ENCODE assay signal across 12 mouse cellular contexts in the genomic region with DNA sequence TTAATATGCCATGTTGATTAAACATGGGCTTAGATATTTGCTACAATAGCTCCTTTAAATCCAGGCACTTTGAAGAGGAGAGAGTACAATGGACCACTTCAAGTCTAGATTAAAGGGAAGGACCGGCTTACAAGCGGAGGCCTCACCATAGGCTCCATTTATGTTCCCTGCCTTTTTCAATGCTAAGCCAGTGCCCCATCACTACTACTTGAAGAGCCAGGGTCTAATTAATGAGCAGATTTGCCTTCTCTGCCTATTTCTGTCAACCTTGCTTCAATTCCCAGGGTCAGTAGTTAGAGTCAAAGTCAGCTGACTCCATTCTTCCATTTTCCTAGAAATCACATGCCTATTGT.
DNase-seq lines count a peak whose midpoint lies in the region; ATAC-seq and TF ChIP-seq lines count a peak whose summit lies in the region.
"Had no signal": no experiment of that assay in that cellular context is flagged by ENCODE, and none has a peak within 500 bp of the region (broad histone marks: within the 10 kb centered on the region; RNA-seq: fewer than 3 reads in every experiment).

No protein-coding gene starts in this region.

- no peak for DNase-seq in lung, postnatal 4 days
- DNase-seq in hindbrain, postnatal 0 days (ENCODE audit: low spot score) = no peak
- DNase-seq in left cerebral cortex, adult 2 months (ENCODE audit: extremely low spot score in 1 of 2, low spot score in 2 of 2) = no peak
- no peak for DNase-seq in urinary bladder, postnatal 25 days (ENCODE audit: low spot score)
- DNase-seq: cerebellum, postnatal 25 days; kidney, adult 2 months; liver; thymus, postnatal 25 days had no signal

- WGBS in lung, embryonic 16.5 days = 78% methylated on average over 2 of the region's 2 CpGs
- WGBS in forebrain, embryonic 15.5 days = 9% methylated on average over 2 of the region's 2 CpGs
- 42% methylated on average over 2 of the region's 2 CpGs for WGBS in hindbrain, postnatal 0 days
- 29% methylated on average over 2 of the region's 2 CpGs for WGBS in neural tube, embryonic 13.5 days

- no peaks in the 10 kb centered on the region for H3K9me3 ChIP-seq in lung, embryonic 16.5 days (ENCODE audit: control insufficient read depth, low read length)
- H3K9me3 ChIP-seq in forebrain, embryonic 15.5 days = no peaks in the 10 kb centered on the region
- H3K9me3 ChIP-seq in hindbrain, postnatal 0 days (ENCODE audit: low read length) = no peaks in the 10 kb centered on the region
- no peaks in the 10 kb centered on the region for H3K9me3 ChIP-seq in neural tube, embryonic 13.5 days

- H3K27me3 ChIP-seq in lung, embryonic 16.5 days (ENCODE audit: control insufficient read depth, insufficient read depth, low read depth, low read length) = no peaks in the 10 kb centered on the region
- H3K27me3 ChIP-seq in forebrain, embryonic 15.5 days = peaks cover 90% of the 10 kb centered on the region
- no peaks in the 10 kb centered on the region for H3K27me3 ChIP-seq in hindbrain, postnatal 0 days (ENCODE audit: insufficient read depth, low read length)
- no peaks in the 10 kb centered on the region for H3K27me3 ChIP-seq in neural tube, embryonic 13.5 days

- ATAC-seq in lung, embryonic 16.5 days (ENCODE audit: low read depth) = no peak
- peak; percentile 57 for ATAC-seq in forebrain, embryonic 15.5 days (replicated peaks)
- ATAC-seq in hindbrain, postnatal 0 days = peak; percentile 44
- ATAC-seq in neural tube, embryonic 13.5 days (ENCODE audit: low read depth) = 0 out of 2 replicates have a peak, but pooled peaks have one; percentile 26
- no peak for ATAC-seq in erythroblast, adult 5-6 weeks (replicated peaks; ENCODE audit: low FRiP score, poor library complexity, severe bottlenecking)

- intact Hi-C loops in left cerebral cortex, adult 2 months (cut with DNase I) = no loop called here

- TF ChIP-seq CTCF in hindbrain, postnatal 0 days (IDR thresholded peaks at IDR 0.05; ENCODE audit: low read depth) = no peak
- no peak for TF ChIP-seq CTCF in left cerebral cortex, adult 2 months (IDR thresholded peaks at IDR 0.05)

- no peak overlapping the region for H3K4me3 ChIP-seq in lung, embryonic 16.5 days (ENCODE audit: low read length)
- H3K4me3 ChIP-seq in forebrain, embryonic 15.5 days = no peak overlapping the region
- H3K4me3 ChIP-seq in hindbrain, postnatal 0 days (ENCODE audit: low read length) = no peak overlapping the region
- no peak overlapping the region for H3K4me3 ChIP-seq in neural tube, embryonic 13.5 days
- no peak overlapping the region for H3K4me3 ChIP-seq in left cerebral cortex, adult 2 months

- peaks cover 16% of the 10 kb centered on the region for H3K36me3 ChIP-seq in lung, embryonic 16.5 days (ENCODE audit: control insufficient read depth, insufficient read depth, low read length)
- H3K36me3 ChIP-seq in forebrain, embryonic 15.5 days = no peaks in the 10 kb centered on the region
- no peaks in the 10 kb centered on the region; the same call in 1 of the 2 replicates for H3K36me3 ChIP-seq in hindbrain, postnatal 0 days (ENCODE audit: insufficient read depth, low read length)
- no peaks in the 10 kb centered on the region for H3K36me3 ChIP-seq in neural tube, embryonic 13.5 days

- no peak overlapping the region for H3K9ac ChIP-seq in lung, embryonic 16.5 days (ENCODE audit: low read length)
- H3K9ac ChIP-seq in forebrain, embryonic 15.5 days (replicated peaks) = no peak overlapping the region
- no peak overlapping the region for H3K9ac ChIP-seq in hindbrain, postnatal 0 days (replicated peaks; ENCODE audit: low read length)
- no peak overlapping the region for H3K9ac ChIP-seq in neural tube, embryonic 13.5 days

- peak overlapping the region; percentile 28 for H3K27ac ChIP-seq in lung, embryonic 16.5 days (ENCODE audit: low read length)
- H3K27ac ChIP-seq in forebrain, embryonic 15.5 days (replicated peaks) = no peak overlapping the region
- no peak overlapping the region for H3K27ac ChIP-seq in hindbrain, postnatal 0 days
- peak overlapping the region; percentile 46; the same call in 1 of the 2 replicates for H3K27ac ChIP-seq in neural tube, embryonic 13.5 days (replicated peaks)
- H3K27ac ChIP-seq in left cerebral cortex, adult 2 months = no peak overlapping the region

- no peak overlapping the region for H3K4me2 ChIP-seq in lung, embryonic 16.5 days (ENCODE audit: low read depth, low read length)
- peak overlapping the region; percentile 14; the same call in 1 of the 2 replicates for H3K4me2 ChIP-seq in forebrain, embryonic 15.5 days (replicated peaks)
- H3K4me2 ChIP-seq in hindbrain, postnatal 0 days (ENCODE audit: low read depth, low read length) = 0 out of 2 replicates have a peak overlapping the region, but pooled peaks have one; percentile 14
- H3K4me2 ChIP-seq in neural tube, embryonic 13.5 days = 0 out of 2 replicates have a peak overlapping the region, but pooled peaks have one; percentile 1

- H3K4me1 ChIP-seq in lung, embryonic 16.5 days (replicated peaks; ENCODE audit: control insufficient read depth, insufficient read depth, low read length) = peaks cover 31% of the 10 kb centered on the region
- peaks cover 31% of the 10 kb centered on the region for H3K4me1 ChIP-seq in forebrain, embryonic 15.5 days
- no peaks in the 10 kb centered on the region; the same call in none of the 2 replicates for H3K4me1 ChIP-seq in hindbrain, postnatal 0 days (ENCODE audit: insufficient read depth, low read length)
- H3K4me1 ChIP-seq in neural tube, embryonic 13.5 days (replicated peaks) = peaks cover 48% of the 10 kb centered on the region

Comparison
In these comparisons a context has a peak if more than half of its experiments do, and no peak if none do; other contexts are left out.
1. ATAC-seq: peak in forebrain, embryonic 15.5 days (single experiment), hindbrain, postnatal 0 days (single experiment) and neural tube, embryonic 13.5 days (single experiment); none in lung, embryonic 16.5 days (single experiment) and erythroblast, adult 5-6 weeks (single experiment).
2. H3K27ac ChIP-seq: peak in lung, embryonic 16.5 days (single experiment) and neural tube, embryonic 13.5 days (single experiment); none in forebrain, embryonic 15.5 days (single experiment), hindbrain, postnatal 0 days (single experiment) and left cerebral cortex, adult 2 months (single experiment).